Mouse (Mus musculus) layer of hippocampus, adult 9-10 months (tissue): ENCODE data around the gene Tmem150b.

Experiments
- DNase-seq: peaks from one replicate; pipeline ENCODE4 v3.0.0; 2022; ENCODE audit warnings: low spot score

Gene Tmem150b

GRCm38 (mm10) chr7:4731090-4731489 lies 6.0 kb upstream of the Tmem150b start:
- no peak for DNase-seq

DNA sequence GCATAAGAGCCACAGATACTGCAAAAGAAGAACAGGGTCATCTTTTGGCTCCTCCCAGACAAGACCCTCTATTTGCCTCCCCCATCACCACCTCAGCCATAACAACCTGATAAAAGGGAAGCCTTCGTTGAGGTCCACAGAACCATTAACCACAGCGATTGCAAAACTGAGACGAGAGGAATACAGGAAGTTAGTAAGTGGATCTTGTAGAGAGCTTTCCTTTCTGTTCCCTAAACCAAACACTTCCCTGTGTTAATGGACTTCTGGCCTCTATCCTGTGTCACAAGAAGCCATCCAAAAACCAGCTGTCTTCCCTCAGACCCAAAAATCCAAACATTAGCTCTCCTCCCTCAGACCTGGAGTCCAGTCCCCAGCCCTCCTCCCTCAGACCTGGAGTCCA lies 690 bp downstream of the Tmem150b start:
- no peak for DNase-seq

- no peak for DNase-seq
Observed at GRCm38 (mm10) chr7:4723508-4723907, 1.5 kb downstream of the Tmem150b start.

DNA sequence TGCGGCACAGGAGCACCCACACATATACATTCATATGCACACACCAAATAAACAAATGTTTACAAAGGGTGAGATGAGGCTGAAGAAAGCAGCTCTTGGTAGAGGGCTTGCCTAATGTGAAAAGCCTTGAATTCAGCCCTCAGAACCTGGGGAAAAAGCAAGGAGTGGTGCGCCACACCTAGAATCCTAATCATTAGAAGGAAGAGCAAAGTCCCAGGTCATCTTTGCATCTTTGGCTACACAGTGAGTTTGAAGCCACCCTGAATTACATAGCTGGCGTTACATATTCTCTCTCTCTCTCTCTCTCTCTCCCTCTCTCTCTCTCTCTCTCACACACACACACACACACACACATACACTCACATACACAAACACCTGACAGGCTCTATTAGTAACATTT lies 5.8 kb downstream of the Tmem150b start:
- DNase-seq = no peak

DNA sequence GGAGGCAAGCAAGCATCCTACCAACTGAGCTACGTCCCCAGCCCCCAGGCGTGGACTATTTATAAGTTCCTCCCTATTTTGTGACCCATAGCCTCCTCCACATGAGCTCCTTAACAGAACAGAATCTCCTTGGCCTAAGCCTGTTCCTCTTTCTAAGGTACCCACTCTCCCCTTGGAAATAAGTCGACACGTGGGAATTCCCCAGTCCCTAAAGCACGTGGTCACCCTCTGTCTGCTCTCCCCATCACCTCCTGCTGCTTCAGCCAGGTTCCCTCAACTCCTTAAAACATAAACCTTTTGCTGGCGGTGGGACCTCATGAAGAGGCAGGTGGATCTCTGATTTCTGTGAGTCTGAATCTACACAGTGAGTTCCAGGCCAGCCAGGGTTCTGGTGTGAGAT lies 8.1 kb downstream of the Tmem150b start:
- no peak for DNase-seq

DNA sequence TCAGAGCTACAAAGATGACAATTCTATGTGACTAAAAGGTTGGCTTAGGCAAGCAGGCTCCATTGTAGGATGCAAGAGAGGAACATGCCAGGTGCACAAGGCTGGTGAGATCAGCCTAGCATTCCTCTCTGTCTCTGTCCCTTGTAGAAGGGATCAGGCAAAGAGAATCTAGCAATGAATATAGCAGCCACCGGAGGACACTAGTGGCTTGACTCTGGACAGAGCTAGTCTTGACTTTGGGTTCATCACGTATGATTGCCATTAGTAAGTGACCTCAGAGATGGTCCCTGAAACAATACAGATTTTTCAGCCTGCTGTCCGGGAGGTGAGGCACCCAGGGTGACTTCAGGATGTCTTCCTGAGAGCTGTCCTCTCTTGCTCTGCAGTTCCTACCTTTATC lies 12.5 kb downstream of the Tmem150b start:
- no peak for DNase-seq

DNA sequence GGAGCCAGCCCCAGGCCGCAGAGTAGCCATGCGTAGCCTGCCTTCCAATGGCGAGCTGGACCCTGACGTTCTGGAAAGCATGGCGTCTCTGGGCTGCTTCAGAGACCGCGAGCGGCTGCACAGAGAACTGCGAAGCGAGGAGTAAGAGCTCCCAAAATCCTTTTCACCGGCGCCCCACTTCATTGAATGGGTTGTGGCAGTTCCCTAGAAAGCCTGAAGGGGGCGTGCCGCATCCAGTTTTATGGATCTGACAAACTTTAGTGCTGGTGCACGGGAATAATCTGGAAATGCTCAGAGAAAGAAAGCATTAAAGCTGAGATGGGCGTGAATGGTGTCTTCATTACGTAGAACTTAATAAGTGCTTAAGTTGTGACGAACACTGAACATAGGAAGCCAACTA lies 20.0 kb downstream of the Tmem150b start:
- DNase-seq = no peak

- DNase-seq = no peak
Observed at GRCm38 (mm10) chr7:4703195-4703594, 21.9 kb downstream of the Tmem150b start.

DNA sequence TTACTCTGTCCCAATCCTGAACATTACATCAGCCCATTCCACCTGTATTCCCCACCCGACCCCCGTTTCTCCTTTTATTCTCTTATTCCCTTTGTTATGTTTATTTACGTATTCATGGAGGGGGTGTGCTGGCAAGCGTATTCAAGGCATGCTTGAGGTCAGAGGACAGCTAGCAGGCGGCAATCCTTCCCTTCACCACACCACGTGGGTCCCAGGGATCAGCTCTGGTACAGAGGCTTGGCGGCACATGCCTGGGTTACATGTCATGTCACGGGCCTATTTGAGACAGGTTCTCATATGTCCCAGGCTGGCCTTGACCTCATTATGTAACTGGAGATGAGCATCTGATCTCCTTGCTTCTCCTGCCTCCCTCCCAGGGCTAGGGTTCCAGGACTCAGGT lies 22.7 kb downstream of the Tmem150b start:
- no peak for DNase-seq

GRCm38 (mm10) chr7:4693004-4693403 lies 32.0 kb downstream of the Tmem150b start:
- no peak for DNase-seq

GRCm38 (mm10) chr7:4690951-4691653 lies 33.9 kb downstream of the Tmem150b start:
- no peak for DNase-seq

DNA sequence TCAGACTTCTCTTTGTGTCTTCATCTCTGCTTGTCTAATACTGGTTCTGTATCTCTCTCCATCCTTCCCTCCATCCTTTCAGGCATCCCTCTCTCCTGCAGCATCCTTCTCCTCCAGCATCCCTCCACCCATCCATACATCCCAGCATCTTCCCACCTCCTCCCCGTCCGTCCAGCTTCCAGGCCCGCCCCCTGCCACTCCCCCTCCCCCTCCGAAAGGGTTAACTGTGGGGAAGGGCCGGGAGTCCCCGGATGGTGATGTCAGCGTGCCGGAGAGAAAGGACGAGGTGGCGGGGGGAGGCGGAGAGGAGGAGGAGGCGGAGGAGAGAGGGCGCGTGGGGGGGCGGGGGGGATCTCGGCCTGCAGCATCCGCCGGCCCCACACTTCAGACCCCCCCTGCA lies 34.7 kb downstream of the Tmem150b start, which contains the start of gene Brsk1:
Gene Brsk1, plus strand, starts transcription at position 218 of the 400 bp plus-strand sequence.
- peak; percentile 43 for DNase-seq

DNA sequence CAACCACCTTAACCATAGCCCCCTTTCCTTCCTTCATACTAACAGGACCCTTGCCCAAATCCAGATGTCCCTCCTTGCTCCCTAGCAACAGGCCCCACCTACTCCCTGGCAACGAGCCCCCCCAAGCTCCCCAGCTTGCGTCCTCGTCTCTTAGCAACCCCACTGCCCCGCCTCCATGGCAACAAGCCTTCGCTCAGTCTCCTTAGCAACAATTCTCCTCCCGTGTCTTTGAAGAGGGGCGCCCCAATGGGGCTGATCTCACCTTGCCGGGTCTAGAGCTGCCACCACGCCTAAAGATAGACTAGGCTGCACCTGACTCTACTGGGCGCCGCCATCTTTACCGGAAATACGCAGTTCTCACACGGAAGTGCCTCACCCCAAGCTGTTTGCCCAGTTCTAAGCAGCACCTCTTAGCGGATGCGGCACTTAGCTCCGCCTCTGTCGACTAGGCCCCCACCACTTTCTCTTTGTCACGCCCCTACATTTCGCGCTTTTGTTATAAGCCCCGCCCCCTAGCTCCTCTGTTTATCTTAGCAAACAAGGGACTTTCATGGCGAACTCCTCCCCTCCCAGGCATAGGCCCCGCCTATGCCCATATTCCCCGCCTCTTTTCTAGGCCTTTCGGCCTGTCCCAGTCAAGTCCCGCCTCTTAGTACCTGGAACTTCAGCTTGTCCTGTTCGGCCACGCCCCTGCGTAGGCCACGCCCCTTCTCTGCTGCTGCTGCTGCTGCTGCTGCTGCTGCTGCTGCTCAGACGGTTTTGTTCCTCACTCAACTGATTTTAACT lies 40.2 kb downstream of the Tmem150b start, which contains the start of gene Hspbp1:
Gene Hspbp1, minus strand, starts transcription at position 437 of the 786 bp plus-strand sequence.
- DNase-seq = peak; percentile 84

DNA sequence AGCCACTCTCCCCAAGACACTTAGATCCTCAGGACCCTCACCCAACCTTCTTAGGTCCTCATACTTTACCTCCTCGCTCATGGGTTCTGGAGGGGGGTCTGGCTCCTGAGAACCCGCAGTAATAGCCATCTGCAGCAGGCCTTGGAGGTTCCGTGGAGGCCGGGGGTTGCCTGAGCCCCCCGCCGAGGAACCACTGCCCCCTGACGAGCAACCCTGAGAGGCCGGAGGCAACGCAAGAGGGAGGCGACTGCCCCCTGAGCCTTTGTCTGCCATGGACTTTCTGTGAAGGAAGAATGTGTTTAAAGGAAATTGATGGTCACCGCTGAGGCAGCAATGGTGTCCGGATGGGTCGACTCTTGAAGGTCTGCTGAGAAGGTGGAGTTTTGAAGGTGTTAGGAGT lies 40.8 kb downstream of the Tmem150b start:
- no peak for DNase-seq

DNA sequence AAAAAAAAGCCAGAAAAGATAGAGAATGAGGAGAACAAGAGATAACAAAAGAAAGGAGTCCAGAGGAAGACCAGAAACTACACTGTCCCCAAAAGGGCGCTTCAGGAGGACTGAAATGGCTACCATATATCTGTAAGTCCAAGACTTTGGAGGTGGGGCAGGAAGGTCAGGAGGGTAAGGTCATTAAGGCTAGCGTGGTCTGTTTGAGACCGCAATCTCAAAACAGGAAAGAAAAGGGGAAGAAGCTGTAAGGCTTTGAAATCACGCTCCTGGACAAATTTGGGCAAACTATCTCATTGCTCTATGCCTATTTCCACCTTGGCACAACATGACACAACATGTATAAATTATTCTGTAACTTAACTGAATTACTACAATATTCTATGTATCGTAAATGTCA lies 41.7 kb downstream of the Tmem150b start:
- DNase-seq = no peak

DNA sequence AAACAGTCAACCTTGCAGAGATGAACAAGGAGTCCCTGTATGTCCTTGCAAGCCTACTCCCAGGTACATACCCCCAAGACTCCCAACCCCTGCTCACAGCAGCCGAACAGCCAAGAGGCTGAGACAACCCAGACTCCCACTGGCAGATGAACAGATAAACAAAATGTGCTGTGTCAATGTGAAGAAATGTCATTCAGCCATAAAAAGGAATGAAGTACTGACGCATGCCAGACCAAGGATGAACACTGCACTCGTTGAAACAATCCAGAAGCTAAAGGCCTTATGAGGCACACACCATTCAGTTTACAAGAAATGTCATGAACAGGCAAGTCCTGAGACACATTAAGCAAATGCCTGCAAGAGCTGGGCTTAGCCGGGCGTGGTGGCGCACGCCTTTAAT lies 49.8 kb downstream of the Tmem150b start:
- DNase-seq = no peak

DNA sequence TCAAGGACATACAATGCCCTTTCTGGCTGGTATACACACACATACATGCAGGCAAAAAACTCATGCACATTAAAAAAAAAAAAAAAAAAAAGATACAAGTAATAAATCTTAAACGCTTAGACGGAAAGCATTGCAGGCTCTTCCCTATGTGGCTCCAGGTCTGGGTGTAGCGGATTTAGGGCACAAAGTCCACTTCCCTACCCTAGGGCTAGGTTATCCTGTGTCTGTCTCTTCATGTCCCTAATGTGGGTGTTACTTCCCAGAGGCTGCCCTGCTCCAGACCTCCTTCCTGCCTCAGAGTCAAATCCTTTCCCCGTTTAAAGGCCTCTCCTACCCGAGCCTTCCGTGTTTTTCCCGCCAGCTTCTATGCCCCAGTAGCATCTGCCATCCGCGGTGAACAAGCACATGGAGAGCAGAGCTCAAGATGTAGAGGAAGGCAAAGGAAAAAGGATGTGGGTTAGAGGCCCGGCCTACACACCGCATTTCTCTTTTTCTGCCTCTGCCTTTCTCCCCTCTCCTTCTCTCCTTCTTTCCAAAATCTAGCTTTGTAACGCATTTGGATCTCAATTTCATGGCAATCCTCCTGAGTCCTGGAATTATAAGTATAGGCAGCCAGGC lies 50.8 kb downstream of the Tmem150b start:
- DNase-seq = no peak

- DNase-seq = no peak
Observed at GRCm38 (mm10) chr7:4671956-4672355, 53.1 kb downstream of the Tmem150b start.

DNA sequence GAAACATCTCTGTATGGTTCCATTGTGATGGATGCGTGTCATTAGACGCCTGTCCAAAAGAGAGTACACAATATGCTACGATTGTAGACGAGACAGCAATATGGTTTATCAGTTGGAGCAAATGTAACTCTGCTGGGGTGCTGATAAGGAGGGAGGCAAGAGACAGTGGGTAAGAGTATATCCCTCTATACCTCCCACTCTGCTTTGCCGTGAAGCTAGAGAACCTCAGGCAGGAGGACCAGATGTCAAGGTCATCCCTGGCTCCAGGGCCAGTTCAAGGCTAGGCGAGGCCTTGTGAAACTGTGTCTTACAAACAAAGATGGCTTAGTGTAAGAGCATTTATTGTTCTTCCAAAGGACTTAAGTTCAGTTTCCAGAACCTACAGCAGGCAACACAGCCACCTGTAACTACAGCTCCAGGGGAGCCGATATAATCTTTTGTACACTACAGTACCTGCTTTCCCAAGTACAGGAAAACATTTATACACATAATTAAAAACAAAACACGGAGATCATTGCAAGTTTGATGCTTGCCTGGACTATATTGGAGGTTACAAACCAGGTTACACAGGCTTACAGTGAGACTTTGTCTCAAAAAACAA lies 54.3 kb downstream of the Tmem150b start:
- no peak for DNase-seq

GRCm38 (mm10) chr7:4669156-4669555 lies 55.9 kb downstream of the Tmem150b start:
- DNase-seq = no peak

DNA sequence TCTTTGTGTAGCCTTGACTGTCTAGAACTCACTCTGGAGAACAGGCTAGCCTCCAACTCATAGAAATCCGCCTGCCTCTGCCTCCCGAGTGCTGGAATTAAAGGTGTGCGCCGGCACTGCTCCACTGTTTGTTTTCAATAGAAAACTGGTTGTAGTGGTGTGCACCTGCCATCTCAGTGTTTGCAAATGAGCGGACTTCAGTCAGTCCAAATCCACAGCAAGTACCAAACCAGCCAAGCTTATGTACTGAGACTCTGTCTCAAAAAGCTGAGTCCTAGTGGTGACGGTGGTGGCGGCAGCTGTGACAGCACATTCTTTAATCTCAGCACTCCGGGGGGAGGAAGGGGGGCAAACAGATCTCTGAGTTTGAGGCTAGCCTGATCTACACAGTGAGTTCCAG lies 56.5 kb downstream of the Tmem150b start:
- no peak for DNase-seq

DNA sequence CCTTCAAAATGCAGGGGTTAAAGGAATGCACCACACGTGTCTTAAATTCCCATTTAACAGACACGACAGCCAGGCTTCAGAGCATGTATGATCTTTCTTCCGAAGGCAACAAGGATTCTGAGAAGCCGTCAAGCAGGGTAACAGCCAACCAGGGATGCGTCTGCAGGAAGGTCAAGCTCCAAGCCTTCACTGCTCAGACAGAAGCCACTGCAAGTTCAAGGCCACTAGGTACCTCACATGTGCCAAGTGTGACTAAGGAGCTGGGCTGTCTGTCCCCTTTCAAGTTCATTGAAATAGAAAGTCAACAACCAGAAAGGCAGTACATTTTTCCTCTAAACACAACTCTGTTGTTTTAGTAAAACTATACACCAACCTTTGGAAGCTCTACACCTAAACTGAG lies 58.2 kb downstream of the Tmem150b start:
- no peak for DNase-seq

- no peak for DNase-seq
Observed at GRCm38 (mm10) chr7:4663742-4664141, 61.3 kb downstream of the Tmem150b start.
